Mouse (Mus musculus): ENCODE measurements around the gene Sfxn5. TPM values are rescaled to one million over a fixed set of nuclear protein-coding genes. Genes with fewer than 3 reads are reported as not detected.

Sfxn5 gene
- polyA plus RNA-seq, 1 experiment = 3.5 TPM

DNA sequence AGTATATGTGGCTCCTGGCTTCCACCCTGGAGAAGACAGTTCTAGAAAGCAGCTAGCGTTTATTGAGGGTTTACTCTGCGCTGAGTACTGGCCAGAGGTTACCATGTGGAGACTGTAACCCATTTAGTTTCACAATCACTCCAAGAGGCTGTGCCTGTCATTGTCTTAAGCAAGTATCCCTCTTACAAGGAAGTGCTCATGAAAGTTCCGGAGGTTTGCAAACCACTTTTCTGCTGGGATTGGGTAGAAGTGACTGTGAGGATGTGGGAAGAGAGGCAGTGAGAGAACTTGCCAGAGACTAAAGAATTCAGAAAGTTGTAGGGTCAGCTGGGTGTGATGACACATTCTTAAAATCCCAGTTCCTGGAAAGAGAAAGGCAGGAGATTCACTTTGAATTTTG lies 149.3 kb downstream of the Sfxn5 start:
- WGBS = 54% methylated on average over 3 of the region's 3 CpGs
- no peak overlapping the region for H3K4me3 ChIP-seq (ENCODE audit: extremely low read depth, insufficient read depth, insufficient read length)
- H3K36me3 ChIP-seq (ENCODE audit: control insufficient read depth, insufficient read depth, low read length) = no peaks in the 10 kb centered on the region
- TF ChIP-seq POLR2A (IDR thresholded peaks at IDR 0.05; ENCODE audit: low read depth, low read length) (no peak), CTCF (IDR thresholded peaks at IDR 0.05; ENCODE audit: extremely low read depth, insufficient read depth, insufficient read length, insufficient replicate concordance) (no peak)
- peaks cover 20% of the 10 kb centered on the region for H3K27me3 ChIP-seq (ENCODE audit: control insufficient read depth, insufficient read depth, low read length)
- no peaks in the 10 kb centered on the region; the same call in 1 of the 2 replicates for H3K4me1 ChIP-seq (ENCODE audit: control insufficient read depth, insufficient read depth, insufficient read length)
- DNase-seq (ENCODE audit: low read depth in 1 of 2, low spot score in 2 of 2) = no peak
- no peak overlapping the region for H3K27ac ChIP-seq (ENCODE audit: insufficient read depth, low read length)

- 72% methylated on average over 2 of the region's 2 CpGs for WGBS
- Histone ChIP-seq H3K4me1 (ENCODE audit: control insufficient read depth, insufficient read depth, insufficient read length) (no peaks in the 10 kb centered on the region), H3K4me3 (ENCODE audit: extremely low read depth, insufficient read depth, insufficient read length) (no peak overlapping the region), H3K27me3 (ENCODE audit: control insufficient read depth, insufficient read depth, low read length) (0 out of 2 replicates have a peak, but pooled peaks cover 2% of the 10 kb centered on the region), H3K36me3 (ENCODE audit: control insufficient read depth, insufficient read depth, low read length) (no peaks in the 10 kb centered on the region), H3K27ac (ENCODE audit: insufficient read depth, low read length) (no peak overlapping the region)
- TF ChIP-seq POLR2A (IDR thresholded peaks at IDR 0.05; ENCODE audit: low read depth, low read length) (no peak), CTCF (IDR thresholded peaks at IDR 0.05; ENCODE audit: extremely low read depth, insufficient read depth, insufficient read length, insufficient replicate concordance) (no peak)
- no peak for DNase-seq (ENCODE audit: low read depth in 1 of 2, low spot score in 2 of 2)
Measured at GRCm38 (mm10) chr6:85180036-85180435, 153.2 kb downstream of the Sfxn5 start.

GRCm38 (mm10) chr6:85179569-85179968 lies 153.7 kb downstream of the Sfxn5 start:
- H3K4me1 ChIP-seq (ENCODE audit: control insufficient read depth, insufficient read depth, insufficient read length) = no peaks in the 10 kb centered on the region
- 0 out of 2 replicates have a peak, but pooled peaks cover 2% of the 10 kb centered on the region for H3K27me3 ChIP-seq (ENCODE audit: control insufficient read depth, insufficient read depth, low read length)
- 85% methylated on average over 3 of the region's 3 CpGs for WGBS
- TF ChIP-seq CTCF (IDR thresholded peaks at IDR 0.05; ENCODE audit: extremely low read depth, insufficient read depth, insufficient read length, insufficient replicate concordance) = no peak
- no peak overlapping the region for H3K27ac ChIP-seq (ENCODE audit: insufficient read depth, low read length)
- no peak overlapping the region for H3K4me3 ChIP-seq (ENCODE audit: extremely low read depth, insufficient read depth, insufficient read length)
- no peaks in the 10 kb centered on the region for H3K36me3 ChIP-seq (ENCODE audit: control insufficient read depth, insufficient read depth, low read length)
- no peak for DNase-seq (ENCODE audit: low read depth in 1 of 2, low spot score in 2 of 2)

DNA sequence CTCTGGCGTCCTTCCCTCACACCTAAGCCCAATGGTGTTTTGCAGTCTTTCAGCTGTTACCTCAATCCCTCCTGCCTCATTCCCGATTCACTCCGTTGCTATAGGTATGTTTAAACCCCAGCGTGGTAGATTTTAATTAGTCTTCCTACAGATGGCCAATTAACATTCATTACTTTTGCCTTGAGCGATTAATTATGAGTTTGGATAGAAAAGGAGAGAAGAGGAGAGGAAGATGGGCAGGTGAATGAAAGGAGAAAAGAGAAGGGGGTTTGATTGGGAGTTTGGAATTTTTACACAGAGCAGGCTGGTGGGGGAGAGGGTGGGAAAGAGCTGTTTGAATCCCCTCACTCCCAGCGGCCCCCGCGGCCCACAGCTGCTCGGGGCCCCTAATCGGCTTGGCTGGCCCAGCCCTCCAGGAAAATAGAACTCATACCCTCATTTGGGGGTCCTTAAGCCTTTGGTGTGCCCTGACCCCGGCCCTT lies 167.7 kb downstream of the Sfxn5 start:
- Histone ChIP-seq H3K4me3 (ENCODE audit: extremely low read depth, insufficient read depth, insufficient read length) (no peak overlapping the region), H3K27me3 (ENCODE audit: control insufficient read depth, insufficient read depth, low read length) (no peaks in the 10 kb centered on the region), H3K36me3 (ENCODE audit: control insufficient read depth, insufficient read depth, low read length) (no peaks in the 10 kb centered on the region), H3K27ac (ENCODE audit: insufficient read depth, low read length) (no peak overlapping the region), H3K4me1 (ENCODE audit: control insufficient read depth, insufficient read depth, insufficient read length) (no peaks in the 10 kb centered on the region)
- no peak for DNase-seq (ENCODE audit: low read depth in 1 of 2, low spot score in 2 of 2)
- TF ChIP-seq POLR2A (IDR thresholded peaks at IDR 0.05; ENCODE audit: low read depth, low read length) = no peak
- no peak for TF ChIP-seq CTCF (IDR thresholded peaks at IDR 0.05; ENCODE audit: extremely low read depth, insufficient read depth, insufficient read length, insufficient replicate concordance)
- 72% methylated on average over 11 of the region's 11 CpGs for WGBS

Other genes with a start within 250 kb of the Sfxn5 start
- 10.2 and 10.3 TPM in 2 replicates for gene Spr, start 195.7 kb downstream of the Sfxn5 start, polyA plus RNA-seq (2012; rRNA removed)
- gene Emx1, start 146.0 kb downstream of the Sfxn5 start, polyA plus RNA-seq (2012; rRNA removed) = not detected in 2 replicates
- gene Rab11fip5, start 41.2 kb upstream of the Sfxn5 start, polyA plus RNA-seq (2012; rRNA removed) = 8.0 and 10.1 TPM in 2 replicates
- not detected in 2 replicates for gene Noto, start 90.5 kb upstream of the Sfxn5 start, polyA plus RNA-seq (2012; rRNA removed)
- gene Smyd5, start 98.6 kb upstream of the Sfxn5 start, polyA plus RNA-seq (2012; rRNA removed) = 21.7 and 25.5 TPM in 2 replicates
- gene Cct7, start 118.1 kb upstream of the Sfxn5 start, polyA plus RNA-seq (2012; rRNA removed) = 71.3 and 73.5 TPM in 2 replicates
- gene Pradc1, start 118.5 kb upstream of the Sfxn5 start, polyA plus RNA-seq (2012; rRNA removed) = 13.9 and 16.5 TPM in 2 replicates
- 0.04 TPM in 2 replicates for gene Fbxo41, start 169.6 kb upstream of the Sfxn5 start, polyA plus RNA-seq (2012; rRNA removed)
- 0.04 and 0.18 TPM in 2 replicates for gene Egr4, start 180.2 kb upstream of the Sfxn5 start, polyA plus RNA-seq (2012; rRNA removed)

Measured in spleen, adult 2 months (tissue).